ENCODE assay signal across 21 mouse cellular contexts in the genomic region with DNA sequence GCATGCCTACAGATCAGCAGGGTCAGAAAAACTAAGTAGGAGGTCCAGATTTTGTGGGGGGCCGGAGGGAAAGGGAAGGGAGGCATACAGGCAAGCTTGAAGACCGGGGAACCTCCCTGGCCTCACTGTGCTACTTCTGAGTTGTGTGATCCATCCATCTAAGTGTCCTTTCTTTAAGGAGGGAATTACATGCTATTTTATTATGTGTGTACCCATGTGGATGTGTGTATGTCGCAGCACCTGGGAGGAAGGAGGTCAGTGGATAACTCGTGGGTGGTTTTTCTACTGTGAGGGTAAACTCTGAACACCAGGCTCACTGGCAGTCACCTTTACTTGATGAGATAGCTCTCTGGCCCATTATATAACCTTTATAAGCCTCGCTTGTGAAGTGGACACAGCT. TPM values are rescaled to one million over a fixed set of nuclear protein-coding genes. Genes with fewer than 3 reads are reported as not detected.
DNase-seq lines count a peak whose midpoint lies in the region; ATAC-seq and TF ChIP-seq lines count a peak whose summit lies in the region.
"Had no signal": no experiment of that assay in that cellular context is flagged by ENCODE, and none has a peak within 500 bp of the region (broad histone marks: within the 10 kb centered on the region; RNA-seq: fewer than 3 reads in every experiment).

No protein-coding gene starts in this region.

- ATAC-seq in midbrain, embryonic 15.5 days (replicated peaks), result no peak
- ATAC-seq: activated CD4-positive, CD25-positive, alpha-beta regulatory T cell, adult 4 months; Patski had no signal

- no peaks in the 10 kb centered on the region for H3K9me3 ChIP-seq in midbrain, embryonic 15.5 days
- H3K9me3 ChIP-seq: embryonic facial prominence, embryonic 13.5 days; forebrain, embryonic 12.5 days; heart, embryonic 12.5 days had no signal

- peaks cover 5% of the 10 kb centered on the region for H3K4me1 ChIP-seq in heart, adult 2 months (ENCODE audit: control insufficient read depth, insufficient read depth, low read length)
- H3K4me1 ChIP-seq in midbrain, embryonic 15.5 days, result peaks cover 63% of the 10 kb centered on the region

- H3K27me3 ChIP-seq in heart, adult 2 months (ENCODE audit: control insufficient read depth, insufficient read depth, low read length), result no peaks in the 10 kb centered on the region; the same call in 1 of the 2 replicates
- no peaks in the 10 kb centered on the region for H3K27me3 ChIP-seq in midbrain, embryonic 15.5 days (replicated peaks)

- H3K27ac ChIP-seq in heart, adult 2 months, result no peak overlapping the region
- H3K27ac ChIP-seq in left cerebral cortex, adult 2 months, result peak overlapping the region; percentile 73
- H3K27ac ChIP-seq in midbrain, embryonic 15.5 days, result no peak overlapping the region
- H3K27ac ChIP-seq: embryonic facial prominence, embryonic 13.5 days; forebrain, embryonic 12.5 days; gastrocnemius, adult 2 months; hindbrain, embryonic 14.5 days had no signal

- no peak for TF ChIP-seq POLR2A in heart, adult 2 months (IDR thresholded peaks at IDR 0.05; ENCODE audit: insufficient read depth, low read depth, low read length)

- TF ChIP-seq CTCF in heart, adult 2 months (IDR thresholded peaks at IDR 0.05), result no peak
- no peak for TF ChIP-seq CTCF in left cerebral cortex, adult 2 months (IDR thresholded peaks at IDR 0.05)

- no peaks in the 10 kb centered on the region for H3K79me2 ChIP-seq in heart, adult 2 months (replicated peaks; ENCODE audit: control insufficient read depth, insufficient read depth, low read length)

- intact Hi-C loops in heart, adult 2 months (cut with DNase I), result no loop called here
- intact Hi-C loops in left cerebral cortex, adult 2 months (cut with DNase I), result no loop called here
- intact Hi-C loops in left cerebral cortex, postnatal 10 days (cut with DNase I), result no loop called here

- H3K4me3 ChIP-seq in heart, adult 2 months, result no peak overlapping the region
- peak overlapping the region; percentile 21 for H3K4me3 ChIP-seq in left cerebral cortex, adult 2 months
- H3K4me3 ChIP-seq in midbrain, embryonic 15.5 days, result no peak overlapping the region
- H3K4me3 ChIP-seq: embryonic facial prominence, embryonic 13.5 days; forebrain, embryonic 12.5 days; gastrocnemius, adult 2 months; heart, embryonic 12.5 days had no signal

- H3K9ac ChIP-seq in heart, adult 2 months (ENCODE audit: low read depth, low read length), result no peak overlapping the region
- no peak overlapping the region for H3K9ac ChIP-seq in midbrain, embryonic 15.5 days
- H3K9ac ChIP-seq: embryonic facial prominence, embryonic 13.5 days; forebrain, embryonic 12.5 days; heart, embryonic 12.5 days; hindbrain, embryonic 14.5 days had no signal

- no peaks in the 10 kb centered on the region for H3K36me3 ChIP-seq in heart, adult 2 months (ENCODE audit: control insufficient read depth, insufficient read depth, low read length)
- H3K36me3 ChIP-seq in midbrain, embryonic 15.5 days (replicated peaks), result no peaks in the 10 kb centered on the region
- H3K36me3 ChIP-seq: embryonic facial prominence, embryonic 13.5 days; forebrain, embryonic 12.5 days; heart, embryonic 12.5 days had no signal

- peak overlapping the region; percentile 62 for H3K4me2 ChIP-seq in midbrain, embryonic 15.5 days
- H3K4me2 ChIP-seq: embryonic facial prominence, embryonic 13.5 days; forebrain, embryonic 12.5 days; heart, embryonic 12.5 days had no signal

- no peak for TF ChIP-seq EP300 in heart, adult 2 months (IDR thresholded peaks at IDR 0.05; ENCODE audit: insufficient read depth, low read depth, low read length)

- peak; percentile 79 for DNase-seq in heart, adult 11 months
- DNase-seq in heart, adult 2 months, result no peak
- no peak for DNase-seq in left cerebral cortex, adult 2 months (ENCODE audit: extremely low spot score in 1 of 2, low spot score in 2 of 2)
- no peak for DNase-seq in left cerebral cortex, postnatal 10 days (ENCODE audit: extremely low spot score in 1 of 2, low spot score in 2 of 2)
- no peak for DNase-seq in lung, postnatal 36 days
- no peak for DNase-seq in heart, adult 9 months (ENCODE audit: low spot score in 2 of 2)
- DNase-seq: adrenal gland, postnatal 14 days; cerebellum, adult 11-12 months; cerebellum, adult 9-10 months; cerebellum, postnatal 25 days; gastrocnemius, adult 2 months; gastrocnemius, postnatal 25 days; heart, adult 18-20 months had no signal

- WGBS in heart, adult 2 months, result 85% methylated on average over 5 of the region's 5 CpGs
- 81% methylated on average over 5 of the region's 5 CpGs for WGBS in midbrain, embryonic 15.5 days

RNA-seq across cellular contexts. Expression of a gene that starts 5.1 kb away (rescaled TPM):
- total RNA-seq in heart, adult 2 months (2021), result 1 to 10 TPM; 1.7 to 2.4 TPM
- polyA plus RNA-seq in heart, adult 2 months (2012; rRNA removed), result 8.1 and 8.7 TPM in 2 replicates
- 100 to 1,000 TPM; 265 to 266 TPM for total RNA-seq in left cerebral cortex, adult 2 months (2021)
- total RNA-seq in left cerebral cortex, postnatal 10 days (2021), result 100 to 1,000 TPM; 154 to 161 TPM
- polyA plus RNA-seq in midbrain, embryonic 15.5 days (2015; fragmentation: Nextera tagmentation; extraction: Ambion mirVana), result 48.0 and 49.6 TPM in 2 replicates
- total RNA-seq: CH12.LX had no signal

Comparison
In these comparisons a context has a peak if more than half of its experiments do, and no peak if none do; other contexts are left out.
1. RNA of a gene that starts 5.1 kb away (total RNA-seq): 265 to 266 TPM in left cerebral cortex, adult 2 months and 154 to 161 TPM in left cerebral cortex, postnatal 10 days; 1.7 to 2.4 TPM in heart, adult 2 months; every median in the first group is over 10 times any median in the second.